Mouse (Mus musculus): Measurements from ENCODE around the gene Tlnrd1. TPM values are rescaled to one million over a fixed set of nuclear protein-coding genes. Genes with fewer than 3 reads are reported as not detected.
A peak's percentile ranks its signal among the peaks of the same experiment; 100 is the strongest.

Tlnrd1 gene
- polyA plus RNA-seq (2015; fragmentation: Nextera tagmentation; extraction: Ambion mirVana): 3.6 and 4.7 TPM in 2 replicates

- Histone ChIP-seq H3K9ac (ENCODE audit: low read length) (peak within 1 kb of the TSS; percentile 90), H3K4me1 (ENCODE audit: control insufficient read depth, insufficient read depth, low read length) (peaks cover 48% of the 10 kb centered on the region), H3K9me3 (replicated peaks; ENCODE audit: control insufficient read depth, low read length) (no peaks in the 10 kb centered on the region), H3K27me3 (ENCODE audit: control insufficient read depth, insufficient read depth, low read length) (no peaks in the 10 kb centered on the region), H3K4me3 (replicated peaks; ENCODE audit: low read length) (peak within 1 kb of the TSS; percentile 64), H3K27ac (ENCODE audit: low read length) (peak within 1 kb of the TSS; percentile 99), H3K36me3 (ENCODE audit: control insufficient read depth, insufficient read depth, low read length) (peaks cover 6% of the 10 kb centered on the region; the same call in 1 of the 2 replicates), H3K4me2 (ENCODE audit: low read depth, low read length) (peak within 1 kb of the TSS; percentile 88)
- under 1% methylated on average over 69 of the region's 69 CpGs for WGBS
- ATAC-seq (ENCODE audit: insufficient read depth, low FRiP score): peak; percentile 86
These were observed at the start of gene Tlnrd1, which contains the start of gene Mesd for GRCm38 (mm10) chr7:83884021-83884658. Tlnrd1 (minus strand) TSS chr7:83884305. Mesd (plus strand) TSS chr7:83884466.

GRCm38 (mm10) chr7:83921637-83922036 lies 37.5 kb upstream of the Tlnrd1 start:
- Histone ChIP-seq H3K27me3 (ENCODE audit: control insufficient read depth, insufficient read depth, low read length) (no peaks in the 10 kb centered on the region), H3K4me2 (ENCODE audit: low read depth, low read length) (no peak overlapping the region), H3K4me1 (ENCODE audit: control insufficient read depth, insufficient read depth, low read length) (no peaks in the 10 kb centered on the region), H3K4me3 (replicated peaks; ENCODE audit: low read length) (no peak overlapping the region), H3K27ac (ENCODE audit: low read length) (no peak overlapping the region), H3K9ac (ENCODE audit: low read length) (no peak overlapping the region), H3K36me3 (ENCODE audit: control insufficient read depth, insufficient read depth, low read length) (no peaks in the 10 kb centered on the region), H3K9me3 (replicated peaks; ENCODE audit: control insufficient read depth, low read length) (no peaks in the 10 kb centered on the region)
- ATAC-seq (ENCODE audit: insufficient read depth, low FRiP score): no peak
- WGBS: 31% methylated on average over 3 of the region's 3 CpGs

- 68% methylated on average over 4 of the region's 4 CpGs for WGBS
- H3K4me1 ChIP-seq (ENCODE audit: control insufficient read depth, insufficient read depth, low read length): no peaks in the 10 kb centered on the region
- no peak for ATAC-seq (ENCODE audit: insufficient read depth, low FRiP score)
- no peaks in the 10 kb centered on the region for H3K9me3 ChIP-seq (replicated peaks; ENCODE audit: control insufficient read depth, low read length)
- no peaks in the 10 kb centered on the region for H3K27me3 ChIP-seq (ENCODE audit: control insufficient read depth, insufficient read depth, low read length)
- no peak overlapping the region for H3K4me2 ChIP-seq (ENCODE audit: low read depth, low read length)
- H3K9ac ChIP-seq (ENCODE audit: low read length): no peak overlapping the region
- H3K4me3 ChIP-seq (replicated peaks; ENCODE audit: low read length): no peak overlapping the region
- H3K27ac ChIP-seq (ENCODE audit: low read length): no peak overlapping the region
- H3K36me3 ChIP-seq (ENCODE audit: control insufficient read depth, insufficient read depth, low read length): no peaks in the 10 kb centered on the region
These were observed 36.1 kb upstream of the Tlnrd1 start for GRCm38 (mm10) chr7:83920241-83920640.

GRCm38 (mm10) chr7:83914566-83914965 lies 30.5 kb upstream of the Tlnrd1 start:
- no peak overlapping the region for H3K9ac ChIP-seq (ENCODE audit: low read length)
- H3K27me3 ChIP-seq (ENCODE audit: control insufficient read depth, insufficient read depth, low read length): no peaks in the 10 kb centered on the region
- H3K4me3 ChIP-seq (replicated peaks; ENCODE audit: low read length): no peak overlapping the region
- no peaks in the 10 kb centered on the region for H3K36me3 ChIP-seq (ENCODE audit: control insufficient read depth, insufficient read depth, low read length)
- no peak overlapping the region for H3K27ac ChIP-seq (ENCODE audit: low read length)
- H3K4me2 ChIP-seq (ENCODE audit: low read depth, low read length): no peak overlapping the region
- no peaks in the 10 kb centered on the region for H3K9me3 ChIP-seq (replicated peaks; ENCODE audit: control insufficient read depth, low read length)
- H3K4me1 ChIP-seq (ENCODE audit: control insufficient read depth, insufficient read depth, low read length): no peaks in the 10 kb centered on the region
- 3% methylated on average over 3 of the region's 3 CpGs for WGBS
- ATAC-seq (ENCODE audit: insufficient read depth, low FRiP score): no peak

- Histone ChIP-seq H3K4me3 (replicated peaks; ENCODE audit: low read length) (no peak overlapping the region), H3K4me2 (ENCODE audit: low read depth, low read length) (no peak overlapping the region), H3K27me3 (ENCODE audit: control insufficient read depth, insufficient read depth, low read length) (no peaks in the 10 kb centered on the region), H3K9me3 (replicated peaks; ENCODE audit: control insufficient read depth, low read length) (no peaks in the 10 kb centered on the region), H3K4me1 (ENCODE audit: control insufficient read depth, insufficient read depth, low read length) (no peaks in the 10 kb centered on the region), H3K27ac (ENCODE audit: low read length) (no peak overlapping the region), H3K36me3 (ENCODE audit: control insufficient read depth, insufficient read depth, low read length) (no peaks in the 10 kb centered on the region), H3K9ac (ENCODE audit: low read length) (no peak overlapping the region)
- WGBS: 75% methylated on average over 9 of the region's 9 CpGs
- no peak for ATAC-seq (ENCODE audit: insufficient read depth, low FRiP score)
These were observed 29.9 kb upstream of the Tlnrd1 start for GRCm38 (mm10) chr7:83913995-83914394.

- H3K4me1 ChIP-seq (ENCODE audit: control insufficient read depth, insufficient read depth, low read length): no peaks in the 10 kb centered on the region
- ATAC-seq (ENCODE audit: insufficient read depth, low FRiP score): no peak
- no peak overlapping the region for H3K9ac ChIP-seq (ENCODE audit: low read length)
- no peaks in the 10 kb centered on the region for H3K27me3 ChIP-seq (ENCODE audit: control insufficient read depth, insufficient read depth, low read length)
- 87% methylated on average over 6 of the region's 6 CpGs for WGBS
- H3K9me3 ChIP-seq (replicated peaks; ENCODE audit: control insufficient read depth, low read length): no peaks in the 10 kb centered on the region
- H3K4me2 ChIP-seq (ENCODE audit: low read depth, low read length): no peak overlapping the region
- H3K4me3 ChIP-seq (replicated peaks; ENCODE audit: low read length): no peak overlapping the region
- H3K27ac ChIP-seq (ENCODE audit: low read length): no peak overlapping the region
- H3K36me3 ChIP-seq (ENCODE audit: control insufficient read depth, insufficient read depth, low read length): no peaks in the 10 kb centered on the region
These were observed 29.4 kb upstream of the Tlnrd1 start for GRCm38 (mm10) chr7:83913405-83913932.

GRCm38 (mm10) chr7:83911909-83912308 lies 27.8 kb upstream of the Tlnrd1 start:
- H3K36me3 ChIP-seq (ENCODE audit: control insufficient read depth, insufficient read depth, low read length): no peaks in the 10 kb centered on the region
- ATAC-seq (ENCODE audit: insufficient read depth, low FRiP score): no peak
- H3K27me3 ChIP-seq (ENCODE audit: control insufficient read depth, insufficient read depth, low read length): no peaks in the 10 kb centered on the region
- no peak overlapping the region for H3K4me2 ChIP-seq (ENCODE audit: low read depth, low read length)
- H3K4me1 ChIP-seq (ENCODE audit: control insufficient read depth, insufficient read depth, low read length): no peaks in the 10 kb centered on the region
- no peak overlapping the region for H3K4me3 ChIP-seq (replicated peaks; ENCODE audit: low read length)
- 66% methylated on average over 3 of the region's 3 CpGs for WGBS
- no peak overlapping the region for H3K27ac ChIP-seq (ENCODE audit: low read length)
- H3K9ac ChIP-seq (ENCODE audit: low read length): no peak overlapping the region
- no peaks in the 10 kb centered on the region for H3K9me3 ChIP-seq (replicated peaks; ENCODE audit: control insufficient read depth, low read length)

- WGBS: 70% methylated on average over 3 of the region's 3 CpGs
- Histone ChIP-seq H3K4me2 (ENCODE audit: low read depth, low read length) (no peak overlapping the region), H3K4me3 (replicated peaks; ENCODE audit: low read length) (no peak overlapping the region), H3K9me3 (replicated peaks; ENCODE audit: control insufficient read depth, low read length) (peaks cover 3% of the 10 kb centered on the region; the same call in 1 of the 2 replicates), H3K4me1 (ENCODE audit: control insufficient read depth, insufficient read depth, low read length) (no peaks in the 10 kb centered on the region), H3K36me3 (ENCODE audit: control insufficient read depth, insufficient read depth, low read length) (0 out of 2 replicates have a peak, but pooled peaks cover under 1% of the 10 kb centered on the region), H3K27me3 (ENCODE audit: control insufficient read depth, insufficient read depth, low read length) (no peaks in the 10 kb centered on the region), H3K9ac (ENCODE audit: low read length) (no peak overlapping the region), H3K27ac (ENCODE audit: low read length) (no peak overlapping the region)
- no peak for ATAC-seq (ENCODE audit: insufficient read depth, low FRiP score)
These were observed 20.7 kb upstream of the Tlnrd1 start for GRCm38 (mm10) chr7:83904831-83905230.

- WGBS: 38% methylated on average over 5 of the region's 5 CpGs
- no peak overlapping the region for H3K4me2 ChIP-seq (ENCODE audit: low read depth, low read length)
- H3K36me3 ChIP-seq (ENCODE audit: control insufficient read depth, insufficient read depth, low read length): 0 out of 2 replicates have a peak, but pooled peaks cover 4% of the 10 kb centered on the region
- H3K9me3 ChIP-seq (replicated peaks; ENCODE audit: control insufficient read depth, low read length): peaks cover 3% of the 10 kb centered on the region; the same call in 1 of the 2 replicates
- no peak overlapping the region for H3K27ac ChIP-seq (ENCODE audit: low read length)
- H3K4me3 ChIP-seq (replicated peaks; ENCODE audit: low read length): no peak overlapping the region
- H3K4me1 ChIP-seq (ENCODE audit: control insufficient read depth, insufficient read depth, low read length): no peaks in the 10 kb centered on the region
- no peak overlapping the region for H3K9ac ChIP-seq (ENCODE audit: low read length)
- H3K27me3 ChIP-seq (ENCODE audit: control insufficient read depth, insufficient read depth, low read length): no peaks in the 10 kb centered on the region
- no peak for ATAC-seq (ENCODE audit: insufficient read depth, low FRiP score)
These were observed 18.4 kb upstream of the Tlnrd1 start for GRCm38 (mm10) chr7:83902296-83903145.

All from stomach, embryonic 16.5 days (tissue).